Mouse (Mus musculus) brain, embryonic 14.5 days (tissue): ENCODE data around the gene Sfmbt2.

Source experiments
- CTCF ChIP-seq: fragments of 200-500 bp; IDR thresholded peaks from 2 replicates; pipeline ENCODE4 v1.5.1; 2012; ENCODE audit warnings: inconsistent platforms, mild to moderate bottlenecking, moderate library complexity, borderline replicate concordance; ENCODE audit not compliant: insufficient read depth, insufficient read length; ENCODE audit errors: extremely low read depth
- POLR2A ChIP-seq: fragments of 200-500 bp; IDR thresholded peaks from 2 replicates; pipeline ENCODE4 v1.6.1; 2012; ENCODE audit warnings: mild to moderate bottlenecking, inconsistent platforms, borderline replicate concordance; ENCODE audit not compliant: poor library complexity, insufficient read depth, insufficient read length, severe bottlenecking; ENCODE audit errors: extremely low read depth

DNA sequence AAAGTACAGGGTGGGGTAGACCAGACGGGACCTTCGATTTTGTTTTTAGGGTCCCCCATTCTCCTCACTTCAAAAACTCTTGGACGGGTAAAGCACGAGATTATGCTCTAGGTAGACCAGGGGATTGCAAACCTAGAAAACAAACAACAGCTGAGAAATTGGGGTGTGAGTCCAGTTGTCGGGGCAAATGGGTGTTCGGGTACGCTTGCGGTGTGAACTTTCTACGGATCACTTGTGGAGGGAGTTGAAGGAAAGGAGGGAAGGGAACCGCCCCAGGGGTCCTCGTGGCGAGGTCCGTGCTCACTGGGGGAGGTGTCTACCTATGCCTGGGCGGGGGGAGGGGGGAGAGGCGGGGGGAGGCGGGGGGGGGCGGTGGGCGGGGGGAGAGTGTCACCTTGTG is 1.6 kb downstream of the Sfmbt2 start:
- TF ChIP-seq CTCF (no peak), POLR2A (no peak)
